Mouse (Mus musculus) lung, adult 2 months (tissue): Measurements from ENCODE around the gene Olfr384. TPM values are rescaled to one million over a fixed set of nuclear protein-coding genes. Genes with fewer than 3 reads are reported as not detected.
"Not testable (repeated sequence)": the region's sequence is repeated elsewhere in the genome, so short reads cannot be mapped to it uniquely, and the experiment has no call there.

Experiments used
- DNase-seq: peaks from one replicate; pipeline ENCODE4 v3.0.0; 2022
- H3K4me1 ChIP-seq: fragments of 200-500 bp; 2 replicates; pipeline ENCODE4 v1.6.1; 2011; ENCODE audit warnings: low read length; ENCODE audit not compliant: control insufficient read depth, insufficient read depth
- H3K4me3 ChIP-seq: fragments of 200-500 bp; replicated peaks from 2 replicates; pipeline ENCODE3; 2011; ENCODE audit warnings: low read depth, mild to moderate bottlenecking, control low read depth, low read length; ENCODE audit errors: extremely low read depth
- CTCF ChIP-seq: fragments of 200-500 bp; IDR thresholded peaks from 2 replicates; pipeline ENCODE4 v1.5.1; 2011; ENCODE audit warnings: mild to moderate bottlenecking, low read length, control low read depth; ENCODE audit not compliant: insufficient read depth
- POLR2A ChIP-seq: fragments of 200-500 bp; IDR thresholded peaks from 2 replicates; pipeline ENCODE4 v1.6.1; 2011; ENCODE audit warnings: low read depth, mild to moderate bottlenecking, control low read depth, low read length, borderline replicate concordance; ENCODE audit errors: extremely low read depth
- WGBS: fragments of 180-500 bp; shearing (Covaris S2); methylation state at CpG from one replicate; pipeline ENCODE4 v1.1.7; 2018; 5-methylcytosine and 5-hydroxymethylcytosine counted together
- polyA plus RNA-seq: library from polyadenylated mRNA; depleted of rRNA; stranded (reverse); fragments of >200 nt; gene quantifications from 2 replicates; pipeline ENCODE4 v1.2.3, GENCODE M21; 2012; rRNA removed

Olfr384 gene
- polyA plus RNA-seq = not detected in 2 replicates

DNA sequence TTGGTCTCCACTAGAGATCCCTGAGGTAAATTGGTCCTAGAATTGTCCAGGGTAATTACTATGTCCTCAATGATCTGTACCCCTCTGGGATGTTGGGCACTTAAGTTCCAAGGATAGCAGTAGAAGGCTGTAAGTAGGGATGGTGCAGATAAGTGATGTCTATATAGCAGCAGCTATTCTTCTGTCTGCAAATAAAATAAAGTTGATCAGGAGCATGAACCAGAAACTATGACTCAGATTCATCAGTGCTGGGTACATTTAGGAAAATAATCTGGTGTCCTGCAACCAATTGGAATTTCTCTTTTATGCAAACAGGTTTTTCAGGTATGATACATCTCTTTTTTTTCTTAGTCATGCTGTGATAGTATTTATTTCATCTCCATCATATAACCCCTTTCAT, at the start of gene Olfr384:
Olfr384 (plus strand) TSS at position 301 of the 400 bp plus-strand sequence.
- DNase-seq = no peak
- no peak for TF ChIP-seq POLR2A
- H3K4me1 ChIP-seq = no peaks in the 10 kb centered on the region

DNA sequence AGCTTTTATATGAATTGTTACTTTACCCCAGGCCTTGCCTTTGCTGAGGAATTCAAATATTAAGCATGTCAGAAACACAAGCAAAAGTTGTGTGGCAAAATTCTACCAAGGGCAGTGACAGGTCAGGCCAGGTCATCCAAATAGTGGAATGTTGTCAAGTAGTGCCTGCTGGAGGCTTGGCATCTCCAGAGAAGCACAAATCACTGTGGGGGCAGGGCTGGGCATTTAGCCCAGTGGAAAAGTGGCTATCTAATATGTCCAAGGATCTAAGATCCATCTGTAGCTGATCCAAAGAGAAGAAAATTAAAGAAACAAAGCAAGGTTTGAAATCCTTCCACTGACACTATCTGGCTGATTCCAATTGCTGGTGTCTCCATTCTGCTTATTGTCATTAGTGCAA, 18.5 kb upstream of the Olfr384 start:
- Histone ChIP-seq H3K4me3 (no peak overlapping the region), H3K4me1 (no peaks in the 10 kb centered on the region)
- TF ChIP-seq CTCF = no peak
- no peak for TF ChIP-seq POLR2A
- DNase-seq = no peak

More for the DNA sequence above, at the start of gene Olfr384:
- no peak within 1 kb of the TSS for H3K4me3 ChIP-seq

DNA sequence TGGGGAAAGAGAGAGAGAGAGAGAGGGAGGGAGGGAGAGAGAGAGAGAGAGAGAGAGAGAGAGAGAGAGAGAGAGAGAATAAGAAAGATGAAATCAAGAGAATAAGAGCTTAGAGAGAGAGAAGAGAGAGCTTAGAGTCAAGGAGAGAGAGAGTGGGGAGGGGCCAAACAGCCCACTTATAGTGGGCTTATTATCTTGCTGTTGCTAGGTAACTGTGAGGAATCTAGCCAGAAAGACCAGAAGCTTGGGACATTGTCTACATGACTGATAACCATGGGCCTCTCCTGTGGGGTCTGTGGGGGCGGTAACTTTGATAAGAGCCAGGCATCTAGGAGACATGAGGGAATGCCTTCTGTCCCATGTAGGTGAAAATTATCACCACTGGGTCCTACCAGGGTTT, 15.2 kb upstream of the Olfr384 start:
- DNase-seq, H3K4me3 ChIP-seq, H3K4me1 ChIP-seq: not testable (repeated sequence)
- 64% methylated on average over 1 of the region's 1 CpGs for WGBS

DNA sequence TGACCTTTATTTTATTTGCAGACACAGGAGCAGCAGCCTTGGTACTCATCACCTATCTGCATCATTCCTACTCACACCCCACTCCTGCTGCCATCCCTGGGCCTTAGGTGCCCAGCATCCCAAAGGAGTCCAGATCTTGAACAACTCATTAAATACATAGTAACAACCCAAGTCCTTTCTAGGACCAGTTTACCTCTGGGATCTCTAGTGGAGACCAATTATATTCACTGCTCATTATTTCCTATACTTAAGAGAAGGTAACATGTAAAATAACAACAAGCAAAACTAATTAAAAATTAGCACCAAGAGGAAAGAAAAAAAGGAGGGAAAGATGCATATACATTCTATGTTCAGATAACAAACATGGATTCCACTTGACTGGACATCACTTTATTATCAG, 5.5 kb upstream of the Olfr384 start, which contains the start of gene Olfr385:
Olfr385 (minus strand) TSS at position 101 of the 400 bp plus-strand sequence.
- no peak for TF ChIP-seq POLR2A
- TF ChIP-seq CTCF = no peak
- H3K4me1 ChIP-seq = no peaks in the 10 kb centered on the region
- H3K4me3 ChIP-seq = no peak within 1 kb of the TSS
- DNase-seq = no peak

Other genes with a start within 250 kb of the Olfr384 start
- gene Olfr20, start 247.8 kb upstream of the Olfr384 start, polyA plus RNA-seq = not detected in 2 replicates
- gene Olfr376, start 227.3 kb upstream of the Olfr384 start, polyA plus RNA-seq = not detected in 2 replicates
- gene Olfr1, start 199.0 kb upstream of the Olfr384 start, polyA plus RNA-seq = not detected in 2 replicates
- not detected in 2 replicates for gene Olfr378, start 170.1 kb upstream of the Olfr384 start, polyA plus RNA-seq
- gene Olfr380, start 141.1 kb upstream of the Olfr384 start, polyA plus RNA-seq = not detected in 2 replicates
- gene Olfr381, start 107.0 kb upstream of the Olfr384 start, polyA plus RNA-seq = not detected in 2 replicates
- gene Olfr382, start 81.4 kb upstream of the Olfr384 start, polyA plus RNA-seq = not detected in 2 replicates
- not detected in 2 replicates for gene Olfr385, start 5.6 kb upstream of the Olfr384 start, polyA plus RNA-seq
- gene Zfp735, start 90.2 kb downstream of the Olfr384 start, polyA plus RNA-seq = not detected in 2 replicates
- not detected in 2 replicates for gene Olfr389, start 182.1 kb downstream of the Olfr384 start, polyA plus RNA-seq
- not detected in 2 replicates for gene Olfr390, start 184.4 kb downstream of the Olfr384 start, polyA plus RNA-seq
- gene Olfr391-ps, start 204.5 kb downstream of the Olfr384 start, polyA plus RNA-seq = not detected in 2 replicates
- not detected in 2 replicates for gene Olfr392, start 218.5 kb downstream of the Olfr384 start, polyA plus RNA-seq